Mouse (Mus musculus) CH12.LX (cell line): ENCODE results near the gene Mrpl48. TPM values are rescaled to one million over a fixed set of nuclear protein-coding genes. Genes with fewer than 3 reads are reported as not detected.

Experiments
- DNase-seq: peaks from one replicate; pipeline ENCODE4 v3.0.0-alpha.2; 2013; ENCODE audit errors: extremely low read depth
- H3K27ac ChIP-seq: 2 replicates; pipeline ENCODE4 v1.5.1; 2012; ENCODE audit warnings: low read depth, mild to moderate bottlenecking, control low read depth, moderate library complexity; ENCODE audit not compliant: insufficient read depth
- H3K27me3 ChIP-seq: replicated peaks from 2 replicates; pipeline ENCODE3; 2012; ENCODE audit warnings: inconsistent platforms
- H3K36me3 ChIP-seq, 2 experiments: replicated peaks in 1 of 2; 2 replicates each; pipeline versions ENCODE3 to v1.6.1; 2012; ENCODE audit warnings: inconsistent platforms in 1 of 2, low read length in 1 of 2, mild to moderate bottlenecking in 1 of 2, mixed read lengths in 1 of 2, moderate library complexity in 1 of 2; ENCODE audit not compliant: control insufficient read depth in 1 of 2, insufficient read depth in 1 of 2
- H3K4me1 ChIP-seq, 2 experiments: 2 replicates each; pipeline ENCODE4 v1.6.1; 2012; ENCODE audit warnings: inconsistent platforms in 1 of 2, moderate library complexity in 1 of 2; ENCODE audit not compliant: insufficient read depth in 2 of 2, control insufficient read depth in 1 of 2
- H3K4me2 ChIP-seq: 2 replicates; pipeline ENCODE4 v1.6.1; 2012; ENCODE audit warnings: low read depth, mild to moderate bottlenecking, control low read depth; ENCODE audit not compliant: poor library complexity, insufficient read depth, severe bottlenecking
- H3K4me3 ChIP-seq, 3 experiments: fragments of 150-350 bp in 1 of 3; sonication (generic) in 1 of 3; replicated peaks in 1 of 3; 2 replicates each; pipeline versions ENCODE3 to v1.5.1; 2011 to 2012; ENCODE audit warnings: low read depth in 2 of 3, low read length in 2 of 3, mild to moderate bottlenecking in 2 of 3, moderate library complexity in 2 of 3, control low read depth in 1 of 3, improper control_type of control experiment in 1 of 3, inconsistent platforms in 1 of 3, mixed read lengths in 1 of 3; ENCODE audit not compliant: poor library complexity in 1 of 3
- H3K79me2 ChIP-seq: replicated peaks from 2 replicates; pipeline ENCODE4 v1.6.1; 2012; ENCODE audit warnings: mild to moderate bottlenecking, moderate library complexity; ENCODE audit not compliant: control insufficient read depth, poor library complexity, insufficient read depth, severe bottlenecking; ENCODE audit errors: extremely low read depth
- H3K9ac ChIP-seq: 2 replicates; pipeline ENCODE4 v1.6.1; 2012; ENCODE audit warnings: low read depth, mild to moderate bottlenecking, control low read depth, moderate library complexity; ENCODE audit not compliant: insufficient read depth
- H3K9me3 ChIP-seq: replicated peaks from 2 replicates; pipeline ENCODE3; 2012; ENCODE audit warnings: low read length, inconsistent platforms, mixed read lengths
- BHLHE40 ChIP-seq: IDR thresholded peaks from 2 replicates; pipeline ENCODE4 v1.6.1; 2011; ENCODE audit warnings: mild to moderate bottlenecking, low read depth, low read length, improper control_type of control experiment
- CHD1 ChIP-seq: IDR thresholded peaks from 2 replicates; pipeline ENCODE4 v1.6.1; 2012; ENCODE audit warnings: low read depth, low read length, improper control_type of control experiment, inconsistent platforms
- CHD2 ChIP-seq: IDR thresholded peaks from 2 replicates; pipeline ENCODE4 v1.6.1; 2011; ENCODE audit warnings: low read length, improper control_type of control experiment
- CTCF ChIP-seq, 2 experiments: IDR thresholded peaks in 1 of 2; conservative IDR thresholded peaks in 1 of 2; 2 replicates each; pipeline ENCODE4 v1.5.1; 2011 to 2012; ENCODE audit warnings: low read depth in 2 of 2, low read length in 2 of 2, improper control_type of control experiment in 1 of 2, inconsistent platforms in 1 of 2, mild to moderate bottlenecking in 1 of 2, moderate library complexity in 1 of 2
- ELF1 ChIP-seq: IDR thresholded peaks from 2 replicates; pipeline ENCODE4 v1.6.1; 2014; ENCODE audit warnings: low read depth, mild to moderate bottlenecking, inconsistent platforms, low read length, improper control_type of control experiment
- GABPA ChIP-seq: IDR thresholded peaks from 2 replicates; pipeline ENCODE4 v1.6.1; 2012; ENCODE audit warnings: low read depth, low read length, improper control_type of control experiment, inconsistent platforms; ENCODE audit not compliant: insufficient replicate concordance
- IRF4 ChIP-seq: IDR thresholded peaks from 2 replicates; pipeline ENCODE4 v1.6.1; 2014; ENCODE audit warnings: low read depth, mild to moderate bottlenecking, inconsistent platforms, low read length, improper control_type of control experiment
- JUN ChIP-seq: IDR thresholded peaks from 2 replicates; pipeline ENCODE4 v1.6.1; 2011; ENCODE audit warnings: low read depth, mild to moderate bottlenecking, low read length, improper control_type of control experiment, moderate library complexity; ENCODE audit not compliant: insufficient read depth
- JUND ChIP-seq: conservative IDR thresholded peaks from 2 replicates; pipeline ENCODE4 v1.6.1; 2011; ENCODE audit warnings: low read depth, low read length, improper control_type of control experiment
- KAT2A ChIP-seq: IDR thresholded peaks from 2 replicates; pipeline ENCODE4 v1.6.1; 2012; ENCODE audit warnings: low read length, improper control_type of control experiment, inconsistent platforms; ENCODE audit not compliant: insufficient replicate concordance
- MAFK ChIP-seq: IDR thresholded peaks from 2 replicates; pipeline ENCODE4 v1.6.1; 2011; ENCODE audit warnings: low read length, improper control_type of control experiment; ENCODE audit not compliant: insufficient replicate concordance
- MAX ChIP-seq: IDR thresholded peaks from 2 replicates; pipeline ENCODE4 v1.6.1; 2011; ENCODE audit warnings: low read length, improper control_type of control experiment
- MAZ ChIP-seq: IDR thresholded peaks from 2 replicates; pipeline ENCODE4 v1.6.1; 2012; ENCODE audit warnings: low read depth, mild to moderate bottlenecking, inconsistent platforms, low read length, improper control_type of control experiment, moderate library complexity
- MYC ChIP-seq: IDR thresholded peaks from 2 replicates; pipeline ENCODE4 v1.6.1; 2011; ENCODE audit warnings: low read depth, mild to moderate bottlenecking, improper control_type of control experiment, low read length
- NRF1 ChIP-seq: IDR thresholded peaks from 2 replicates; pipeline ENCODE4 v1.6.1; 2014; ENCODE audit warnings: low read depth, mild to moderate bottlenecking, inconsistent platforms, low read length, improper control_type of control experiment, moderate library complexity
- PAX5 ChIP-seq: IDR thresholded peaks from 2 replicates; pipeline ENCODE4 v1.6.1; 2012; ENCODE audit warnings: low read length, inconsistent platforms, mixed read lengths
- RAD21 ChIP-seq: IDR thresholded peaks from 2 replicates; pipeline ENCODE4 v1.6.1; 2011; ENCODE audit warnings: low read depth, mild to moderate bottlenecking, low read length, improper control_type of control experiment, moderate library complexity
- TBP ChIP-seq: conservative IDR thresholded peaks from 2 replicates; pipeline ENCODE4 v1.6.1; 2011; ENCODE audit warnings: low read depth, low read length, improper control_type of control experiment
- USF1 ChIP-seq: IDR thresholded peaks from 2 replicates; pipeline ENCODE4 v1.6.1; 2014; ENCODE audit warnings: low read depth, mild to moderate bottlenecking, inconsistent platforms, low read length, improper control_type of control experiment
- USF2 ChIP-seq: conservative IDR thresholded peaks from 2 replicates; pipeline ENCODE4 v1.6.1; 2011; ENCODE audit warnings: low read depth, low read length, improper control_type of control experiment
- ZC3H11A ChIP-seq: IDR thresholded peaks from 2 replicates; pipeline ENCODE4 v1.6.1; 2012; ENCODE audit warnings: low read depth, mild to moderate bottlenecking, inconsistent platforms, low read length, improper control_type of control experiment
- ZKSCAN1 ChIP-seq: IDR thresholded peaks from 2 replicates; pipeline ENCODE4 v1.6.1; 2012; ENCODE audit warnings: low read depth, inconsistent platforms, low read length, improper control_type of control experiment, borderline replicate concordance
- ZMIZ1 ChIP-seq: IDR thresholded peaks from 2 replicates; pipeline ENCODE4 v1.6.1; 2012; ENCODE audit warnings: low read depth, mild to moderate bottlenecking, inconsistent platforms, low read length, improper control_type of control experiment
- ZNF384 ChIP-seq: IDR thresholded peaks from 2 replicates; pipeline ENCODE4 v1.6.1; 2012; ENCODE audit warnings: low read depth, low read length, improper control_type of control experiment, inconsistent platforms
- dilution Hi-C: fragments of 300-500 bp; cut with MboI; formaldehyde crosslinking; loops from 2 replicates; pipeline ENCODE4 v1.14.3; 2020; ENCODE audit warnings: low sequenced_read_pairs; ENCODE audit not compliant: extremely low pct_unique_long_range_greater_than_20kb, extremely low pct_ligation_motif_present
- in situ Hi-C: fragments of 300-500 bp; cut with MboI; formaldehyde crosslinking; loops from 3 replicates; pipeline ENCODE4 v1.14.3; 2019; ENCODE audit warnings: low sequenced_read_pairs, low pct_ligation_motif_present, low pct_unique_long_range_greater_than_20kb, mixed read lengths
- polyA plus RNA-seq: library from polyadenylated mRNA; unstranded; fragments of >175 nt; gene quantifications from 2 replicates; pipeline ENCODE4 v1.2.1, GENCODE M21; 2012; ENCODE audit warnings: low read depth; ENCODE audit not compliant: insufficient read length
- total RNA-seq, 2 experiments: library from RNA; depleted of rRNA; stranded (reverse); fragments of 300-350 nt in 1 of 2; fragments of >200 nt in 1 of 2; gene quantifications; 2 replicates each; pipeline ENCODE4 v1.2.3; 2012 to 2014

The Mrpl48 gene
- total and polyA plus RNA-seq, 3 experiments = 39.1 to 99.4 (median 98.5) TPM

GRCm38 (mm10) chr7:100649826-100650225 lies 41.7 kb upstream of the Mrpl48 start:
- Histone ChIP-seq H3K4me1 (peaks cover 0 to 12% of the 10 kb centered on the region in 2 experiments; a peak in 1 of 4 replicates), H3K36me3 (peaks cover 0 to 18% of the 10 kb centered on the region in 2 experiments), H3K9ac (no peak overlapping the region), H3K9me3 (no peaks in the 10 kb centered on the region), H3K4me2 (no peak overlapping the region), H3K79me2 (no peaks in the 10 kb centered on the region), H3K4me3 (no peak overlapping the region), H3K27me3 (no peaks in the 10 kb centered on the region), H3K27ac (no peak overlapping the region)
- TF ChIP-seq ZNF384 (no peak), IRF4 (no peak), MAFK (no peak), MAX (no peak), NRF1 (no peak), ZKSCAN1 (no peak), RAD21 (no peak), MYC (no peak), CHD2 (no peak), JUN (no peak), CHD1 (no peak), ZC3H11A (no peak), USF1 (no peak), TBP (no peak), ELF1 (no peak), GABPA (no peak), PAX5 (no peak)
- dilution Hi-C loops (no loop called here), in situ Hi-C loops (loop anchor here (5.0 kb wide), 1 partner anchor 113 kb away; the partner anchor contains the start of gene Coa4)
- DNase-seq = no peak

GRCm38 (mm10) chr7:100649095-100649494 lies 41.0 kb upstream of the Mrpl48 start:
- no peak for TF ChIP-seq ZKSCAN1
- no peak for TF ChIP-seq PAX5
- no peak for TF ChIP-seq RAD21
- TF ChIP-seq TBP = no peak
- no peak for TF ChIP-seq ZMIZ1
- TF ChIP-seq ZC3H11A = no peak
- no peak for TF ChIP-seq CHD2
- TF ChIP-seq GABPA = no peak
- no peak for TF ChIP-seq MAZ
- TF ChIP-seq CTCF (conservative IDR thresholded peaks at IDR 0.05 in 1 of 2, IDR thresholded peaks at IDR 0.05 in 1 of 2; ENCODE audit: low read depth in 2 of 2, low read length in 2 of 2) = no peak
- TF ChIP-seq ELF1 = no peak
- TF ChIP-seq MAFK = no peak
- no peak for TF ChIP-seq BHLHE40
- no peak for TF ChIP-seq IRF4
- TF ChIP-seq USF2 = no peak
- TF ChIP-seq JUND = no peak
- TF ChIP-seq KAT2A = no peak
- peaks cover 0 to 21% of the 10 kb centered on the region in 2 experiments for H3K36me3 ChIP-seq
- dilution Hi-C loops = no loop called here
- H3K4me2 ChIP-seq = no peak overlapping the region
- H3K27ac ChIP-seq = no peak overlapping the region
- no peaks in the 10 kb centered on the region for H3K79me2 ChIP-seq
- no peak overlapping the region for H3K9ac ChIP-seq
- H3K9me3 ChIP-seq = no peaks in the 10 kb centered on the region
- in situ Hi-C loops = no loop called here
- DNase-seq = no peak
- no peak overlapping the region for H3K4me3 ChIP-seq
- peaks cover 0 to 12% of the 10 kb centered on the region in 2 experiments; a peak in 1 of 4 replicates for H3K4me1 ChIP-seq
- no peaks in the 10 kb centered on the region for H3K27me3 ChIP-seq
